Mouse (Mus musculus) bone marrow, adult 2 months (tissue): ENCODE data around the gene Wdr5b.

Experiments used
- CTCF ChIP-seq: fragments of 200-500 bp; IDR thresholded peaks from 2 replicates; pipeline ENCODE4 v1.5.1; 2011; ENCODE audit warnings: low read length, control low read depth; ENCODE audit not compliant: control insufficient read depth, insufficient read depth
- POLR2A ChIP-seq: fragments of 200-500 bp; IDR thresholded peaks from 2 replicates; pipeline ENCODE4 v1.6.1; 2011; ENCODE audit warnings: low read depth, mild to moderate bottlenecking, control low read depth, low read length, borderline replicate concordance; ENCODE audit not compliant: control insufficient read depth

- TF ChIP-seq CTCF (no peak), POLR2A (no peak)
Measured at GRCm38 (mm10) chr16:36068356-36068755, 27.4 kb downstream of the Wdr5b start.
